20 mouse cellular contexts compared by ENCODE assay signal in the genomic region with DNA sequence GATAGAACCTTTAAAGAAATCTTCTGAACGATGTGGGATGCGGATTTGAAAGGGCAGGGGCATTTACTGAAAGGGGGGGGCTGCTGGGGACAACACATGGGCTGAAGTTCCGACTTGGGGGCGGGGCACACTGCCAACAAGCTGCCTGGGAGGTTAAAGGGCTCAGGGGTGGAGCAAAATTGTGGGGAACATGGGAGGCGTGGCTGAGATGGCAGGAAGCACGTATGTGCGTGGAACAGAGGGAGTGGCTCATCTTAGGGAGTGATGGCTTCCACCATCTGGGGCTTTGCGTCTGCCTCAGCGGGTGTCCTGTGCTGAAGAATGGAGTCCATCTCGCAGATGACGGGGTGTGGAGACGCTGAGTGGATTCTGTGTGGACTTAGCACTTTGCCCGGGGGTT.
DNase-seq lines count a peak whose midpoint lies in the region; ATAC-seq and TF ChIP-seq lines count a peak whose summit lies in the region.
"Had no signal": no experiment of that assay in that cellular context is flagged by ENCODE, and none has a peak within 500 bp of the region (broad histone marks: within the 10 kb centered on the region; RNA-seq: fewer than 3 reads in every experiment).

No protein-coding gene starts in this region.

- in situ Hi-C loops in ES-E14 (cut with MboI; ENCODE audit: low sequenced_read_pairs in 2 of 2, unreplicated experiment in 2 of 2): no loop called here

- no peaks in the 10 kb centered on the region for H3K36me3 ChIP-seq in heart, embryonic 10.5 days
- no peaks in the 10 kb centered on the region for H3K36me3 ChIP-seq in ES-E14 (ENCODE audit: control insufficient read depth, insufficient read depth, low read length, poor library complexity, severe bottlenecking)
- H3K36me3 ChIP-seq in neural tube, embryonic 13.5 days: no peaks in the 10 kb centered on the region
- H3K36me3 ChIP-seq: embryonic facial prominence, embryonic 15.5 days; heart, embryonic 13.5 days; hindbrain, embryonic 15.5 days; intestine, embryonic 15.5 days had no signal

- no peak overlapping the region for H3K4me2 ChIP-seq in neural tube, embryonic 13.5 days
- H3K4me2 ChIP-seq: embryonic facial prominence, embryonic 15.5 days; heart, embryonic 13.5 days; hindbrain, embryonic 15.5 days; intestine, embryonic 15.5 days had no signal

- peak overlapping the region; percentile 30; the same call in 1 of the 2 replicates for H3K9ac ChIP-seq in ES-E14 (ENCODE audit: insufficient read depth, low read depth, low read length, poor library complexity, severe bottlenecking)
- H3K9ac ChIP-seq in neural tube, embryonic 13.5 days: no peak overlapping the region
- H3K9ac ChIP-seq: embryonic facial prominence, embryonic 15.5 days; heart, embryonic 13.5 days; hindbrain, embryonic 15.5 days; intestine, embryonic 15.5 days had no signal

- peaks cover 20% of the 10 kb centered on the region for H3K4me1 ChIP-seq in cerebellum, adult 2 months (ENCODE audit: control insufficient read depth, insufficient read depth, low read length)
- peaks cover 15% of the 10 kb centered on the region for H3K4me1 ChIP-seq in heart, embryonic 10.5 days
- H3K4me1 ChIP-seq in ES-E14 (ENCODE audit: control insufficient read depth in 2 of 2, insufficient read depth in 2 of 2, low read length in 2 of 2, poor library complexity in 1 of 2): peaks cover 0 to 9% of the 10 kb centered on the region in 2 experiments; a peak in 1 of 4 replicates
- peaks cover 20% of the 10 kb centered on the region for H3K4me1 ChIP-seq in neural tube, embryonic 13.5 days (replicated peaks)
- H3K4me1 ChIP-seq: embryonic facial prominence, embryonic 15.5 days had no signal

- intact Hi-C loops in heart, postnatal 14 days (cut with DNase I): no loop called here

- H3K4me3 ChIP-seq in cerebellum, adult 2 months (replicated peaks; ENCODE audit: insufficient read depth, low read depth, low read length): no peak overlapping the region
- H3K4me3 ChIP-seq in heart, embryonic 10.5 days: no peak overlapping the region
- peak overlapping the region; percentile 30 to 63 for H3K4me3 ChIP-seq in ES-E14 (ENCODE audit: insufficient read depth in 1 of 2, low read depth in 1 of 2, low read length in 2 of 2, poor library complexity in 1 of 2, severe bottlenecking in 1 of 2)
- H3K4me3 ChIP-seq in neural tube, embryonic 13.5 days: no peak overlapping the region
- H3K4me3 ChIP-seq: embryonic facial prominence, embryonic 15.5 days; heart, embryonic 13.5 days; hindbrain, embryonic 15.5 days; intestine, embryonic 15.5 days had no signal

- TF ChIP-seq POLR2A in cerebellum, adult 2 months (IDR thresholded peaks at IDR 0.05; ENCODE audit: borderline replicate concordance, insufficient read depth, low read length): no peak

- WGBS in cerebellum, adult 2 months: 32% methylated on average over 13 of the region's 13 CpGs
- 75% methylated on average over 13 of the region's 13 CpGs for WGBS in heart, embryonic 10.5 days
- 54% methylated on average over 13 of the region's 13 CpGs for WGBS in neural tube, embryonic 13.5 days

- no peak for ATAC-seq in neural tube, embryonic 13.5 days (ENCODE audit: low read depth)
- ATAC-seq: intestine, embryonic 15.5 days; lung, postnatal 0 days; midbrain, embryonic 16.5 days had no signal

- peak; percentile 36 to 41 for DNase-seq in cerebellum, adult 2 months
- DNase-seq in cerebellum, adult 9-10 months: no peak
- no peak for DNase-seq in heart, embryonic 10.5 days (ENCODE audit: low spot score)
- DNase-seq in heart, postnatal 14 days: no peak
- peak; percentile 63 for DNase-seq in ES-E14 (ENCODE audit: low read depth, low spot score)
- DNase-seq in T-cell, adult 2 months (ENCODE audit: low spot score): no peak
- no peak for DNase-seq in lung, postnatal 25 days (ENCODE audit: low spot score)
- DNase-seq: adrenal gland, postnatal 25 days; heart, postnatal 4 days; kidney, adult 9 months; kidney, postnatal 25 days; right cerebral cortex, postnatal 14 days; thymus, adult 2 months had no signal

- no peak for TF ChIP-seq CTCF in cerebellum, adult 2 months (IDR thresholded peaks at IDR 0.05; ENCODE audit: borderline replicate concordance, insufficient read depth, low read depth, low read length)

- no peaks in the 10 kb centered on the region for H3K9me3 ChIP-seq in heart, embryonic 10.5 days
- H3K9me3 ChIP-seq in ES-E14 (ENCODE audit: control insufficient read depth, insufficient read depth, low read depth, low read length): no peaks in the 10 kb centered on the region
- H3K9me3 ChIP-seq in neural tube, embryonic 13.5 days: no peaks in the 10 kb centered on the region
- H3K9me3 ChIP-seq: embryonic facial prominence, embryonic 15.5 days; heart, embryonic 13.5 days; hindbrain, embryonic 15.5 days; intestine, embryonic 15.5 days had no signal

- peak overlapping the region; percentile 23; the same call in 1 of the 2 replicates for H3K27ac ChIP-seq in cerebellum, adult 2 months (ENCODE audit: insufficient read depth, low read length)
- peak overlapping the region; percentile 10; the same call in 1 of the 2 replicates for H3K27ac ChIP-seq in heart, embryonic 10.5 days
- no peak overlapping the region for H3K27ac ChIP-seq in ES-E14 (ENCODE audit: insufficient read depth, low read depth, low read length, poor library complexity, severe bottlenecking)
- H3K27ac ChIP-seq in neural tube, embryonic 13.5 days (replicated peaks): peak overlapping the region; percentile 73; the same call in 1 of the 2 replicates
- H3K27ac ChIP-seq: embryonic facial prominence, embryonic 15.5 days; hindbrain, embryonic 15.5 days; intestine, embryonic 15.5 days had no signal

- no peaks in the 10 kb centered on the region for H3K27me3 ChIP-seq in cerebellum, adult 2 months (ENCODE audit: control insufficient read depth, insufficient read depth, low read length)
- no peaks in the 10 kb centered on the region for H3K27me3 ChIP-seq in heart, embryonic 10.5 days (ENCODE audit: insufficient read depth, poor library complexity, severe bottlenecking)
- H3K27me3 ChIP-seq in neural tube, embryonic 13.5 days: no peaks in the 10 kb centered on the region
- H3K27me3 ChIP-seq: embryonic facial prominence, embryonic 15.5 days; heart, embryonic 13.5 days; hindbrain, embryonic 15.5 days; intestine, embryonic 15.5 days had no signal

TF ChIP-seq in ES-E14, 5 proteins besides CTCF, POLR2A, EP300 and RAD21:
- TF ChIP-seq ZNF384 (IDR thresholded peaks at IDR 0.05; ENCODE audit: low read depth, low read length): no peak
- TF ChIP-seq HCFC1 (IDR thresholded peaks at IDR 0.05; ENCODE audit: borderline replicate concordance, insufficient read depth, low read length): no peak
- no peak for TF ChIP-seq ZC3H11A (IDR thresholded peaks at IDR 0.05; ENCODE audit: borderline replicate concordance, low read depth, low read length)
- TF ChIP-seq CHD2 (IDR thresholded peaks at IDR 0.05; ENCODE audit: low read depth, low read length): no peak
- no peak for TF ChIP-seq MAFK (IDR thresholded peaks at IDR 0.05; ENCODE audit: insufficient read depth, low read depth, low read length)

Comparison
In these comparisons a context has a peak if more than half of its experiments do, and no peak if none do; other contexts are left out.
1. DNase-seq: peak in cerebellum, adult 2 months (2 of 2) and ES-E14 (single experiment); none in cerebellum, adult 9-10 months (single experiment), heart, embryonic 10.5 days (single experiment), heart, postnatal 14 days (0 of 2), T-cell, adult 2 months (single experiment) and lung, postnatal 25 days (single experiment).
2. H3K4me3 ChIP-seq: peak in ES-E14 (2 of 2); none in cerebellum, adult 2 months (single experiment), heart, embryonic 10.5 days (single experiment) and neural tube, embryonic 13.5 days (single experiment).